Mouse (Mus musculus) kidney, adult 2 months (tissue): ENCODE measurements around the gene Gipr. TPM values are rescaled to one million over a fixed set of nuclear protein-coding genes. Genes with fewer than 3 reads are reported as not detected.

Experiments
- DNase-seq: peaks from one replicate; pipeline ENCODE4 v3.0.0; 2021
- H3K27ac ChIP-seq: fragments of 200-500 bp; 2 replicates; pipeline ENCODE4 v1.5.1; 2012; ENCODE audit warnings: low read depth, low read length, control low read depth, inconsistent platforms; ENCODE audit not compliant: insufficient read depth
- H3K27me3 ChIP-seq: fragments of 200-500 bp; replicated peaks from 2 replicates; pipeline ENCODE4 v1.6.1; 2012; ENCODE audit warnings: mild to moderate bottlenecking, moderate library complexity, low read length, inconsistent platforms; ENCODE audit not compliant: control insufficient read depth, insufficient read depth
- H3K36me3 ChIP-seq: fragments of 200-500 bp; 2 replicates; pipeline ENCODE4 v1.6.1; 2012; ENCODE audit warnings: mild to moderate bottlenecking, moderate library complexity, low read length, inconsistent platforms; ENCODE audit not compliant: control insufficient read depth, insufficient read depth
- H3K4me1 ChIP-seq: fragments of 200-500 bp; 2 replicates; pipeline ENCODE4 v1.6.1; 2011; ENCODE audit warnings: low read length; ENCODE audit not compliant: control insufficient read depth, insufficient read depth
- H3K4me3 ChIP-seq: fragments of 200-500 bp; 2 replicates; pipeline ENCODE4 v1.5.1; 2011; ENCODE audit warnings: mild to moderate bottlenecking, low read depth, low read length, control low read depth; ENCODE audit not compliant: insufficient read depth
- CTCF ChIP-seq: fragments of 200-500 bp; conservative IDR thresholded peaks from 2 replicates; pipeline ENCODE4 v1.5.1; 2011; ENCODE audit warnings: low read depth, mild to moderate bottlenecking, control low read depth, low read length, moderate library complexity, mixed read lengths; ENCODE audit not compliant: insufficient read depth, insufficient read length
- POLR2A ChIP-seq: fragments of 200-500 bp; IDR thresholded peaks from one replicate; pipeline ENCODE4 v1.6.1; 2011; ENCODE audit warnings: low read depth, low read length, control low read depth
- WGBS: fragments of 180-500 bp; shearing (Covaris S2); methylation state at CpG from one replicate; pipeline ENCODE4 v1.1.7; 2018; 5-methylcytosine and 5-hydroxymethylcytosine counted together
- polyA plus RNA-seq: library from polyadenylated mRNA; depleted of rRNA; stranded (reverse); fragments of >200 nt; gene quantifications from 2 replicates; pipeline ENCODE4 v1.2.3, GENCODE M21; 2012

The Gipr gene
- polyA plus RNA-seq, 1 experiment, result 0.13 TPM

DNA sequence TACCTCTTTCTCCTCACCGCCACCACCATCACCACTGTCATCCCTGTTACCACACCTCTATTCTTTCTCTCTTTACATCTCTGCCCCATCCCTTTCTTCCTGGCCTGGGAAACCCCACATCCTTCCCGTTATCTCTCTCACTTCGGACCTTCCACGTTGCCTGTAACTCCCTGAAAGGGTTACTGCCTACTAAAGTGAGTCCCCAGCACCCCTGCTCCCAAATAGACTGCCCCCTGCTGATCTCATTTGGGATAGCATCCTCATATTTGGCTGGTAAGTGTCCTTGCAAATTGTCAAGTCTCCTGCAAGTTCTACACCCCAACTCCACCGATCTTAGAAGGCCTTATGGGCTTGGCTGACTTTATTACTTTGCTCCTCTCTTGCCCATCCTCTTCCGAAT, 30.7 kb upstream of the Gipr start:
- no peak overlapping the region for H3K27ac ChIP-seq
- H3K4me3 ChIP-seq, result no peak overlapping the region
- peak; percentile 50 for DNase-seq
- 61% methylated on average over 6 of the region's 6 CpGs for WGBS
- peaks cover 1% of the 10 kb centered on the region; the same call in 1 of the 2 replicates for H3K36me3 ChIP-seq
- no peaks in the 10 kb centered on the region for H3K4me1 ChIP-seq
- TF ChIP-seq POLR2A (no peak), CTCF (peak; percentile 64)
- H3K27me3 ChIP-seq, result no peaks in the 10 kb centered on the region

DNA sequence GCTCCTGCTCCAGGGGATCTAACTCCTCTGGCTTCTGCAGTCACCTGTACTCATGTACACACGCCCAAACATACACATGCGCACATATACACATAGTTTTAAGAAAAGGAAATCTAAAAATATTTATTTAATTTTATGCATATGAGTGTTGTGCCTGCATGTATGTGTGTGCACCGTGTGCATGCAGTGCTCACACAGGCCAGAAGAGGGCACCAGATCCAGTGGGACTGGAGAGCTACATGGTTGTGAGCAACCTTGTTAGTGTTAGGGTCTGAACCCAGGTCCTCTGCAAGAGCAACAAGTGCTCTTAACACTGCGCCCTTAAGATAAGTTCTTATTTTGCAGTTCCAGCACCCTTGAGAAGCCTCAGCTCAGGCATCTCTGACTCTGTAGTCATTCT, 28.7 kb upstream of the Gipr start:
- no peaks in the 10 kb centered on the region for H3K4me1 ChIP-seq
- 97% methylated on average over 4 of the region's 4 CpGs for WGBS
- H3K27me3 ChIP-seq, result no peaks in the 10 kb centered on the region
- peaks cover 1% of the 10 kb centered on the region; the same call in 1 of the 2 replicates for H3K36me3 ChIP-seq
- H3K27ac ChIP-seq, result no peak overlapping the region
- DNase-seq, result no peak
- no peak for TF ChIP-seq POLR2A
- no peak for TF ChIP-seq CTCF
- H3K4me3 ChIP-seq, result no peak overlapping the region

GRCm38 (mm10) chr7:19184758-19185157, 18.8 kb upstream of the Gipr start:
- WGBS, result 27% methylated on average over 6 of the region's 6 CpGs
- Histone ChIP-seq H3K27ac (peak overlapping the region; percentile 42), H3K27me3 (no peaks in the 10 kb centered on the region), H3K4me3 (no peak overlapping the region), H3K4me1 (peaks cover 13% of the 10 kb centered on the region), H3K36me3 (no peaks in the 10 kb centered on the region)
- DNase-seq, result peak; percentile 49
- TF ChIP-seq CTCF (no peak), POLR2A (no peak)

GRCm38 (mm10) chr7:19184250-19184649, 18.3 kb upstream of the Gipr start:
- Histone ChIP-seq H3K27me3 (no peaks in the 10 kb centered on the region), H3K4me1 (peaks cover 13% of the 10 kb centered on the region), H3K36me3 (no peaks in the 10 kb centered on the region), H3K4me3 (no peak overlapping the region), H3K27ac (peak overlapping the region; percentile 42)
- DNase-seq, result peak; percentile 31
- TF ChIP-seq CTCF (no peak), POLR2A (no peak)
- WGBS, result 63% methylated on average over 2 of the region's 2 CpGs

GRCm38 (mm10) chr7:19180862-19181429, 15.0 kb upstream of the Gipr start:
- H3K4me1 ChIP-seq, result peaks cover 13% of the 10 kb centered on the region
- H3K27ac ChIP-seq, result 0 out of 2 replicates have a peak overlapping the region, but pooled peaks have one; percentile 8
- H3K36me3 ChIP-seq, result no peaks in the 10 kb centered on the region
- DNase-seq, result peak; percentile 63
- WGBS, result under 1% methylated on average over 27 of the region's 27 CpGs
- no peaks in the 10 kb centered on the region; the same call in none of the 2 replicates for H3K27me3 ChIP-seq
- H3K4me3 ChIP-seq, result peak overlapping the region; percentile 84
- TF ChIP-seq POLR2A (no peak), CTCF (no peak)

GRCm38 (mm10) chr7:19179936-19180335, 14.0 kb upstream of the Gipr start:
- 43% methylated on average over 6 of the region's 6 CpGs for WGBS
- peaks cover 13% of the 10 kb centered on the region for H3K4me1 ChIP-seq
- no peaks in the 10 kb centered on the region for H3K36me3 ChIP-seq
- no peaks in the 10 kb centered on the region; the same call in none of the 2 replicates for H3K27me3 ChIP-seq
- H3K4me3 ChIP-seq, result no peak overlapping the region
- TF ChIP-seq POLR2A (no peak), CTCF (no peak)
- H3K27ac ChIP-seq, result no peak overlapping the region
- DNase-seq, result no peak

DNA sequence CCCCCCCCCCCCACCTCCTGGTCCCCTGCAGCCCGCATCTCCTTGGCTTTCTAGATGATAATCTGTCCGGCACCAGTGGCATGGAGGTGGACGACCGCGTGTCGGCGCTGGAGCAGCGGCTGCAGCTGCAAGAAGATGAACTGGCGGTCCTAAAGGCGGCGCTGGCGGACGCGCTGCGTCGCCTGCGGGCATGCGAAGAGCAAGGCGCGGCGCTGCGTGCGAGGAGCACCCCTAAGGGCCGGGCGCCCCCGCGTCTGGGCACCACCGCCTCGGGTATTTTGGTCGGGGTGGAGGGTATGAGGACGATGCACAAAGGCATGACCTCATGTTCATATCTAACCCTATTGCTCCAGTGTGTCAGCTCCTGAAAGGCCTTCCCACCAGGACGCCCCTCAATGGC, 13.2 kb upstream of the Gipr start:
- peak; percentile 68 for DNase-seq
- Histone ChIP-seq H3K4me3 (no peak overlapping the region), H3K27ac (no peak overlapping the region), H3K4me1 (peaks cover 9% of the 10 kb centered on the region), H3K36me3 (no peaks in the 10 kb centered on the region), H3K27me3 (no peaks in the 10 kb centered on the region; the same call in none of the 2 replicates)
- no peak for TF ChIP-seq POLR2A
- TF ChIP-seq CTCF, result peak; percentile 62
- WGBS, result 2% methylated on average over 31 of the region's 32 CpGs
